Mouse (Mus musculus) thymus, adult 2 months (tissue): ENCODE measurements around the gene Tmem150b. TPM values are rescaled to one million over a fixed set of nuclear protein-coding genes. Genes with fewer than 3 reads are reported as not detected.

Source experiments
- DNase-seq: peaks from one replicate; pipeline ENCODE4 v3.0.0; 2021
- H3K27ac ChIP-seq: fragments of 200-500 bp; 2 replicates; pipeline ENCODE4 v1.5.1; 2012; ENCODE audit warnings: low read length, control low read depth; ENCODE audit not compliant: control insufficient read depth, insufficient read depth
- H3K27me3 ChIP-seq: fragments of 200-500 bp; 2 replicates; pipeline ENCODE4 v1.6.1; 2012; ENCODE audit warnings: mild to moderate bottlenecking, low read length, moderate library complexity, mixed read lengths; ENCODE audit not compliant: control insufficient read depth, insufficient read depth
- H3K36me3 ChIP-seq: fragments of 200-500 bp; 2 replicates; pipeline ENCODE4 v1.6.1; 2012; ENCODE audit warnings: mild to moderate bottlenecking, low read length, moderate library complexity; ENCODE audit not compliant: control insufficient read depth, insufficient read depth
- H3K4me1 ChIP-seq: fragments of 200-500 bp; replicated peaks from 2 replicates; pipeline ENCODE4 v1.6.1; 2012; ENCODE audit warnings: low read length; ENCODE audit not compliant: control insufficient read depth, insufficient read depth
- H3K4me3 ChIP-seq: fragments of 200-500 bp; 2 replicates; pipeline ENCODE4 v1.5.1; 2012; ENCODE audit warnings: mild to moderate bottlenecking, low read length, control low read depth, moderate library complexity; ENCODE audit not compliant: control insufficient read depth, insufficient read depth
- CTCF ChIP-seq: fragments of 200-500 bp; IDR thresholded peaks from 2 replicates; pipeline ENCODE4 v1.5.1; 2012; ENCODE audit warnings: mild to moderate bottlenecking, control low read depth, low read length, moderate library complexity, borderline replicate concordance; ENCODE audit not compliant: control insufficient read depth, poor library complexity, insufficient read depth; ENCODE audit errors: extremely low read depth
- POLR2A ChIP-seq: fragments of 200-500 bp; IDR thresholded peaks from 2 replicates; pipeline ENCODE4 v1.6.1; 2012; ENCODE audit warnings: mild to moderate bottlenecking, low read length, control low read depth, moderate library complexity; ENCODE audit not compliant: control insufficient read depth, poor library complexity, insufficient read depth; ENCODE audit errors: extremely low read depth
- WGBS: fragments of 180-500 bp; shearing (Covaris S2); methylation state at CpG from one replicate; pipeline ENCODE4 v1.1.7; 2018; 5-methylcytosine and 5-hydroxymethylcytosine counted together
- polyA plus RNA-seq: library from polyadenylated mRNA; depleted of rRNA; stranded (reverse); fragments of >200 nt; gene quantifications from 2 replicates; pipeline ENCODE4 v1.2.3, GENCODE M21; 2012

Tmem150b gene
- polyA plus RNA-seq, 1 experiment: 3.7 TPM

GRCm38 (mm10) chr7:4705098-4705497 lies 20.0 kb downstream of the Tmem150b start:
- no peak for DNase-seq
- no peak overlapping the region for H3K27ac ChIP-seq
- H3K36me3 ChIP-seq: no peaks in the 10 kb centered on the region
- peak; percentile 44; the same call in 1 of the 2 replicates for TF ChIP-seq CTCF
- no peak for TF ChIP-seq POLR2A
- no peaks in the 10 kb centered on the region for H3K27me3 ChIP-seq
- H3K4me1 ChIP-seq: no peaks in the 10 kb centered on the region
- H3K4me3 ChIP-seq: no peak overlapping the region
- 43% methylated on average over 18 of the region's 18 CpGs for WGBS

DNA sequence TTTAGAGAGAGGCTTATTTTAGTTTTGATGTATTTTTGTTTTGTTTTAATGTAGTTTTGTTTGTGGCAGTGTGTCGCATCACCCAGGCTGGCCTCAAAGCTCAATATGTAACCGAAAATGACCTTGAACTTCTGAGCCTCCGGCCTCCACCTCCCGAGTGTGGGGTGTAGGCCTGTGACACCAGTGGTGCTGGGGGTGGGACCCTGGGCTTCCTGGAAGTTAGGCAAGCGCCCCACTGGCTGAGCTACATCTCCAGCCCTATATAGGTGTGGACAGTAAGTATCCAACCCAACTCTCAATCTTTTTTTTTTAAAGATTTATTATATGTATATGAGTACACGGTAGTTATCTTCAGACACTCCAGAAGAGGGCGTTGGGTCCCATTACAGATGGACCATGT lies 21.9 kb downstream of the Tmem150b start:
- H3K36me3 ChIP-seq: no peaks in the 10 kb centered on the region
- no peak for TF ChIP-seq CTCF
- no peak for TF ChIP-seq POLR2A
- H3K27ac ChIP-seq: no peak overlapping the region
- H3K4me1 ChIP-seq: no peaks in the 10 kb centered on the region
- DNase-seq: no peak
- H3K27me3 ChIP-seq: no peaks in the 10 kb centered on the region
- WGBS: 93% methylated on average over 7 of the region's 7 CpGs
- no peak overlapping the region for H3K4me3 ChIP-seq

DNA sequence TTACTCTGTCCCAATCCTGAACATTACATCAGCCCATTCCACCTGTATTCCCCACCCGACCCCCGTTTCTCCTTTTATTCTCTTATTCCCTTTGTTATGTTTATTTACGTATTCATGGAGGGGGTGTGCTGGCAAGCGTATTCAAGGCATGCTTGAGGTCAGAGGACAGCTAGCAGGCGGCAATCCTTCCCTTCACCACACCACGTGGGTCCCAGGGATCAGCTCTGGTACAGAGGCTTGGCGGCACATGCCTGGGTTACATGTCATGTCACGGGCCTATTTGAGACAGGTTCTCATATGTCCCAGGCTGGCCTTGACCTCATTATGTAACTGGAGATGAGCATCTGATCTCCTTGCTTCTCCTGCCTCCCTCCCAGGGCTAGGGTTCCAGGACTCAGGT lies 22.7 kb downstream of the Tmem150b start:
- 90% methylated on average over 8 of the region's 8 CpGs for WGBS
- no peaks in the 10 kb centered on the region for H3K36me3 ChIP-seq
- H3K4me1 ChIP-seq: no peaks in the 10 kb centered on the region
- no peak for DNase-seq
- TF ChIP-seq CTCF (no peak), POLR2A (no peak)
- no peak overlapping the region for H3K4me3 ChIP-seq
- no peak overlapping the region for H3K27ac ChIP-seq
- H3K27me3 ChIP-seq: no peaks in the 10 kb centered on the region

DNA sequence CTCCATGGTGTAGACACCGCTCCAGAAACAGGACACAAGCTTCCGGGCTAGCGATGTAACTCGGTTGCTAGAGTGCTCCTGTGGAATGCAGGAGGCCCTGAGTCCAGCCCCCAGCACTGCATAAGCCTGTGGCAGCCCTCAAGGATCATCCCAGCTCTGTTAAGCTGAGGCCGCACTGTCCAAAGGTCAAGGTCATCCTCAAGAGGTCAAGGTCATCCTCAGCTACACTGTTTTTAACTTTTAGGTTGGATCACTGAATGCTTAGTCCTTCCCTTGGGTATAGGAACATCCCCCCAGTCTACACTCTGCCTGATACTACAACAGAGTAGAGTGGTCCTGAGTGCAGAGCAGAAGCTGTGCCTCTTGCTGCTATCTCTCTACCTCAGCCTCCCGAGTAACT lies 32.0 kb downstream of the Tmem150b start:
- no peaks in the 10 kb centered on the region for H3K36me3 ChIP-seq
- WGBS: 81% methylated on average over 6 of the region's 6 CpGs
- no peak for TF ChIP-seq POLR2A
- no peak for TF ChIP-seq CTCF
- no peak overlapping the region for H3K27ac ChIP-seq
- no peak for DNase-seq
- peaks cover 4% of the 10 kb centered on the region for H3K4me1 ChIP-seq
- no peak overlapping the region for H3K4me3 ChIP-seq
- no peaks in the 10 kb centered on the region for H3K27me3 ChIP-seq

DNA sequence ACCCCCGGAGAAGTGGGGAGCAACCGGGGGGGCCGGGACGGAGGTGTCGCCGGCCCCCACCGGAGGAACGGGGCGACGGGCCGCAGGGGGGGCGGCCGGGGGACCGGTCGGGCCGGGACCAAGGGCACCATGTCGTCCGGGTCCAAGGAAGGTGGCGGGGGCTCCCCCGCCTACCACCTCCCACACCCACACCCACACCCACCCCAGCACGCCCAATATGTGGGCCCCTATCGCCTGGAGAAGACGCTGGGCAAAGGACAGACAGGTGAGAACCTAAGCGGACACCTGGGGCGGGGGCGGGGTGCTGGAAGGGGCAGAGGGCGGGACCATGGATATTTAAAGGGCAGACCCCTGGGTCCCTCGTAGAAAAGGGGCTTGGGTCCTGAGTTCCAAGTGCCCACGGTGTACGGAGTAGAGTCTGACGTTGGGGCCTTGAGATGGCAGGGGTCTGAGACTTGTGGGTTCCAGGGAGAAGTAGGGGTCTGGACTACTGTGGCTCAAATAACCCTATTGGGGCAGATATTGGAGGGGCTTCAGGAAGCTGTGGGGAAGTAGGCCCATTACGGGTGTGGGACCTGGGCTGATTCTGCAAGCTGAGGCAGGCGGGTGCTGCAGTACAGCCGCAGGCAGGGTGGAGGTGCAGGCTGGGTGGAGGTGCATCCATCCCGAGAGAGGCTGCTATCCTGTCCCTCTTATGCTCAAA lies 33.9 kb downstream of the Tmem150b start:
- Histone ChIP-seq H3K27me3 (no peaks in the 10 kb centered on the region), H3K4me3 (no peak overlapping the region), H3K27ac (no peak overlapping the region), H3K4me1 (peaks cover 4% of the 10 kb centered on the region), H3K36me3 (no peaks in the 10 kb centered on the region)
- WGBS: 51% methylated on average over 22 of the region's 35 CpGs
- no peak for DNase-seq
- TF ChIP-seq CTCF: no peak
- no peak for TF ChIP-seq POLR2A

DNA sequence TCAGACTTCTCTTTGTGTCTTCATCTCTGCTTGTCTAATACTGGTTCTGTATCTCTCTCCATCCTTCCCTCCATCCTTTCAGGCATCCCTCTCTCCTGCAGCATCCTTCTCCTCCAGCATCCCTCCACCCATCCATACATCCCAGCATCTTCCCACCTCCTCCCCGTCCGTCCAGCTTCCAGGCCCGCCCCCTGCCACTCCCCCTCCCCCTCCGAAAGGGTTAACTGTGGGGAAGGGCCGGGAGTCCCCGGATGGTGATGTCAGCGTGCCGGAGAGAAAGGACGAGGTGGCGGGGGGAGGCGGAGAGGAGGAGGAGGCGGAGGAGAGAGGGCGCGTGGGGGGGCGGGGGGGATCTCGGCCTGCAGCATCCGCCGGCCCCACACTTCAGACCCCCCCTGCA lies 34.7 kb downstream of the Tmem150b start, which contains the start of gene Brsk1:
TSS of gene Brsk1 (plus strand) at position 218 of the 400 bp plus-strand sequence.
- no peak for DNase-seq
- Histone ChIP-seq H3K4me1 (peaks cover 4% of the 10 kb centered on the region), H3K4me3 (no peak within 1 kb of the TSS), H3K36me3 (no peaks in the 10 kb centered on the region), H3K27me3 (no peaks in the 10 kb centered on the region), H3K27ac (no peak within 1 kb of the TSS)
- no peak for TF ChIP-seq CTCF
- no peak for TF ChIP-seq POLR2A
- WGBS: 8% methylated on average over 9 of the region's 18 CpGs
